Mouse (Mus musculus) cerebellum, adult 2 months (tissue): Measurements from ENCODE around the gene Plekhb1.

Experiments used
- CTCF ChIP-seq: fragments of 200-500 bp; IDR thresholded peaks from 2 replicates; pipeline ENCODE4 v1.5.1; 2011; ENCODE audit warnings: low read depth, mild to moderate bottlenecking, control low read depth, low read length, moderate library complexity, borderline replicate concordance; ENCODE audit not compliant: insufficient read depth
- POLR2A ChIP-seq: fragments of 200-500 bp; IDR thresholded peaks from 2 replicates; pipeline ENCODE4 v1.6.1; 2011; ENCODE audit warnings: low read length, control low read depth, borderline replicate concordance; ENCODE audit not compliant: insufficient read depth

DNA sequence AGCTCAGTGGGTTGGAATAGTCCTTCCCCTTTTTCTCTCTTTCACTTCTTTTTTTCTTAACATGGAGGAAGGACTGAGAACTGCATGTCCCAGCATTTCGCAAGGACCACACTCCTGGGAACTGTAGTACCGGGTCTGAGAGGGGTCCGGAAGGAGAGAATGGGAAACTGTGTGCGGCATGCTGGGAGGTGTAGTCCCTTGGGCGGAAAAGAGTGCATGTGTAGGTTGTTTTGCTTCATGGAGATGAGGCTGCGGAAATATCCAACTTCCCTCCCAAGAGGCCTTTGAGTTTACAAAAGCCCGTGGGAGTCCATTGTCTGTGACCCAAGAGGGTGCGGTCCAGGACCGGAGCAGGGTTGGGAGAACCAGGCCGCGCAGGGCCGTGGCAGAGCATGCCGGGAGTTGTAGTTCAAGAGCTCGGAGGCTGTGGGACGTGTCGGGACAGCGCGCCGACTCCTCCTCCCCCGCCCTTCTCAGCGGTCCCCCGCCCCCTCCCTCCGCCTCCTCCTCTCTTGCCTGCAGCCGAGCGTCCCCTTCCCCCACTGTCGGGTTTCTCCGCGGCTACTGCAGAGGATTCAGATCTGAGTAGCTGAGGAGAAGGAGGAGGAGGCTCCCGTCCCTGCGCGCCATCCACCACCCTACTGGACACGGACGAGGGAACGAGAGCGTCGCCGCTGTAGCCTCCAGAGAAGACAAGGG lies 44.1 kb upstream of the Plekhb1 start, which contains the start of gene Fam168a:
- peak; percentile 91 for TF ChIP-seq POLR2A
- TF ChIP-seq CTCF = no peak; the same call in 1 of the 2 replicates
